Mouse (Mus musculus): ENCODE results near the gene Faiml. TPM values are rescaled to one million over a fixed set of nuclear protein-coding genes. Genes with fewer than 3 reads are reported as not detected.

The Faiml gene
- polyA plus RNA-seq (2015; fragmentation: Nextera tagmentation; extraction: Ambion mirVana) = not detected in 2 replicates

- Histone ChIP-seq H3K4me3 (no peak within 1 kb of the TSS), H3K9ac (no peak within 1 kb of the TSS), H3K36me3 (no peaks in the 10 kb centered on the region), H3K4me1 (no peaks in the 10 kb centered on the region), H3K9me3 (no peaks in the 10 kb centered on the region), H3K27me3 (no peaks in the 10 kb centered on the region), H3K4me2 (no peak within 1 kb of the TSS), H3K27ac (no peak within 1 kb of the TSS)
- 88% methylated on average over 14 of the region's 14 CpGs for WGBS
- no peak for ATAC-seq (ENCODE audit: insufficient number of reproducible peaks, low FRiP score, low TSS enrichment, low read depth)
These were observed at the start of gene Faiml for GRCm38 (mm10) chr9:99237139-99237538. Faiml (minus strand) TSS chr9:99237239.

DNA sequence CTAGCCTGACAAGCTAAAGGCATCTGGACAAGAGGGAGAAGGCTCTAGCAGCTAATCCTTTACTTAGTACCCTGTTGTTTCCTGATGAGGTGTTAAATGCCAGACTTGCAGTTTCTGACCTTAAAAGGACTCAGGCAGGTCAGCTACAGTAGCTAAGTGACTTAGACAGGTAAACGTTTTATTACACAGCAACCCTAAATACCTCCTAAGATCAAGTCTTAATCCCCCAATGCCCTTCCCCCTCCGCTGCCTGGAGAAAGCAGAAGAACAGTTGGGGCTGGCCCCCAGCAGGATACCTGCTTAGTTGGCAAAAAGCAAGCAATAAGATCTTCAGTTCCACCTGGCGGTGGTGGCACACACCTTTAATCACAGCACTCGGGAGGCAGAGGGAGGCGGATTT, 21.9 kb upstream of the Faiml start:
- no peak for ATAC-seq (ENCODE audit: insufficient number of reproducible peaks, low FRiP score, low TSS enrichment, low read depth)
- Histone ChIP-seq H3K36me3 (peaks cover 14% of the 10 kb centered on the region), H3K4me2 (no peak overlapping the region), H3K27me3 (no peaks in the 10 kb centered on the region), H3K27ac (no peak overlapping the region), H3K9me3 (no peaks in the 10 kb centered on the region), H3K4me1 (no peaks in the 10 kb centered on the region), H3K9ac (no peak overlapping the region), H3K4me3 (no peak overlapping the region)
- WGBS = 60% methylated on average over 5 of the region's 5 CpGs

- peaks cover 8% of the 10 kb centered on the region for H3K36me3 ChIP-seq
- no peak overlapping the region for H3K4me2 ChIP-seq
- no peak overlapping the region for H3K4me3 ChIP-seq
- no peak for ATAC-seq (ENCODE audit: insufficient number of reproducible peaks, low FRiP score, low TSS enrichment, low read depth)
- H3K4me1 ChIP-seq = no peaks in the 10 kb centered on the region
- no peak overlapping the region for H3K27ac ChIP-seq
- no peaks in the 10 kb centered on the region for H3K9me3 ChIP-seq
- H3K9ac ChIP-seq = no peak overlapping the region
- WGBS = 96% methylated on average over 3 of the region's 3 CpGs
- H3K27me3 ChIP-seq = no peaks in the 10 kb centered on the region
These were observed 19.8 kb upstream of the Faiml start for GRCm38 (mm10) chr9:99256821-99257220.

- Histone ChIP-seq H3K4me1 (no peaks in the 10 kb centered on the region), H3K4me3 (no peak overlapping the region), H3K4me2 (no peak overlapping the region), H3K9me3 (no peaks in the 10 kb centered on the region), H3K27me3 (no peaks in the 10 kb centered on the region), H3K9ac (no peak overlapping the region), H3K36me3 (peaks cover 8% of the 10 kb centered on the region), H3K27ac (no peak overlapping the region)
- WGBS = 88% methylated on average over 1 of the region's 1 CpGs
- ATAC-seq (ENCODE audit: insufficient number of reproducible peaks, low FRiP score, low TSS enrichment, low read depth) = no peak
These were observed 19.2 kb upstream of the Faiml start for GRCm38 (mm10) chr9:99256206-99256605.

DNA sequence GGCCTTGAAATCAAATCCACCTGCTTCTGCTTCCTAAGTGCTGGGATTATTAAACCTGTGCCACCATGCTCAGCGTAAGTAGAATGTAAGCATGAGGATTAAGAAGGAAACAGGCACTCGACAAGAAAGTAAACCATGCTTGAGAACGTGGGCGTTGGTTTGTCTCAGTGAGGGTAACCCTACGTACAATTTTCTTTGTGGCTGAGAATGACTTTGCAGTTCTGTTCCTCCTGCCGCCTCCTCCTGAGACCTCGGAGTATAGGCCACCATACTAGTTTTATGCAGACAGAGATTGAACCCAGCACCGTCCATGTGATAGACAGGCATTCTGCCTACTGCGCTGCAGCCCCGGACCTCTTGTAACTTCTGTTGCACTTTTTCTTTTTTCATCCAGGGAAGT, 16.8 kb upstream of the Faiml start:
- Histone ChIP-seq H3K9me3 (no peaks in the 10 kb centered on the region), H3K9ac (no peak overlapping the region)
- 86% methylated on average over 10 of the region's 10 CpGs for WGBS

DNA sequence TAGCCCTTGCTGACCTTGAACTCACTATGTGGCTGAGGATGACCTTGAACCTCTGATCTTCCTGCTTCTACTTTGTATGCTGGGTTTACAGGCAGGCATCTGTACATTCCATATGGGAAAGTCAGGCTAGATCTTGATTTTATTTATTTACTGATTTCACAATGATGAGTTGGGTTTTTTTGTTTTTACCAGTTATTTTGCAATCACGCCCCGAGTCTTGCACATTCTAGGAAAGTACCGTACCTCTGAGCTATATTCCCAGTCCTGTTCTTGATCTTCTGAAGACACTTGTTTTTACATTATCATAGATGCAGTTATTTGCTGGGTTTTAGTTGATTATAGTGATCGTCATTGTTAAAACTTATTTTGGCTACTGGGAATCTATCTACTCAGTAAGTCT, 11.9 kb upstream of the Faiml start:
- H3K4me1 ChIP-seq = peaks cover 4% of the 10 kb centered on the region; the same call in 1 of the 2 replicates
- H3K36me3 ChIP-seq = 0 out of 2 replicates have a peak, but pooled peaks cover 7% of the 10 kb centered on the region
- H3K4me3 ChIP-seq = no peak overlapping the region
- 97% methylated on average over 4 of the region's 4 CpGs for WGBS
- no peaks in the 10 kb centered on the region for H3K9me3 ChIP-seq
- no peaks in the 10 kb centered on the region for H3K27me3 ChIP-seq
- no peak overlapping the region for H3K9ac ChIP-seq
- no peak for ATAC-seq (ENCODE audit: insufficient number of reproducible peaks, low FRiP score, low TSS enrichment, low read depth)
- no peak overlapping the region for H3K4me2 ChIP-seq
- H3K27ac ChIP-seq = no peak overlapping the region

More for the DNA sequence above, 16.8 kb upstream of the Faiml start:
- Histone ChIP-seq H3K36me3 (peaks cover 11% of the 10 kb centered on the region), H3K4me3 (no peak overlapping the region), H3K4me2 (no peak overlapping the region), H3K27ac (no peak overlapping the region), H3K27me3 (no peaks in the 10 kb centered on the region), H3K4me1 (no peaks in the 10 kb centered on the region)
- ATAC-seq (ENCODE audit: insufficient number of reproducible peaks, low FRiP score, low TSS enrichment, low read depth) = no peak

DNA sequence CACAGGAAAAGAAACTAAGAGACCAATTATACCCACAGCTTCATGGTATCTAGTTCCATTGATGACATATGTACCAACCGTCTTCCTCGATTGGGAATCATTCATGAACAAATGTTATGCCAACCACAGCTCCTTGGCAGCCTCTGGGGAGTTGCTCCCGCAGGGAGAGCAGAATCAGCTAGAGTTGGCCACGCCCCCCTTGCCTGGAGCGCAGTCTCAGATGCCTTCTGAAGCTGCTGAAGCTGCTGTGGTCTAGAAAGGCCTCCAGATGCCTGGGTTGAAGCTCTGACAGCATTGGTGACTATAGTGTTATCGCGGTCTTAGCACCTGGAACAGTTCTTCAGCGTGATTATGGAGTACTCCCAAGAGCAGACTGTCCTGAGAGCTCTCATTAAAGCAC, 11.3 kb upstream of the Faiml start:
- Histone ChIP-seq H3K9me3 (no peaks in the 10 kb centered on the region), H3K27me3 (no peaks in the 10 kb centered on the region), H3K9ac (no peak overlapping the region), H3K36me3 (0 out of 2 replicates have a peak, but pooled peaks cover 7% of the 10 kb centered on the region), H3K4me1 (peaks cover 5% of the 10 kb centered on the region; the same call in 1 of the 2 replicates), H3K4me3 (no peak overlapping the region), H3K4me2 (no peak overlapping the region), H3K27ac (no peak overlapping the region)
- 54% methylated on average over 8 of the region's 8 CpGs for whole genome bisulfite sequencing
- ATAC-seq (ENCODE audit: insufficient number of reproducible peaks, low FRiP score, low TSS enrichment, low read depth) = no peak

GRCm38 (mm10) chr9:99243895-99244293, 6.9 kb upstream of the Faiml start:
- H3K36me3 ChIP-seq = 0 out of 2 replicates have a peak, but pooled peaks cover 4% of the 10 kb centered on the region
- no peaks in the 10 kb centered on the region for H3K27me3 ChIP-seq
- WGBS = 4% methylated on average over 10 of the region's 10 CpGs
- no peak overlapping the region for H3K27ac ChIP-seq
- peak overlapping the region; percentile 72; the same call in 1 of the 2 replicates for H3K9ac ChIP-seq
- ATAC-seq (ENCODE audit: insufficient number of reproducible peaks, low FRiP score, low TSS enrichment, low read depth) = no peak
- peak overlapping the region; percentile 89 for H3K4me3 ChIP-seq
- no peaks in the 10 kb centered on the region for H3K9me3 ChIP-seq
- peak overlapping the region; percentile 70 for H3K4me2 ChIP-seq
- peaks cover 12% of the 10 kb centered on the region for H3K4me1 ChIP-seq

GRCm38 (mm10) chr9:99243190-99243894, 6.3 kb upstream of the Faiml start, which contains the start of gene Cep70:
Cep70 (plus strand) TSS chr9:99243367.
- peak within 1 kb of the TSS; percentile 89 for H3K4me3 ChIP-seq
- H3K9me3 ChIP-seq = no peaks in the 10 kb centered on the region
- ATAC-seq (ENCODE audit: insufficient number of reproducible peaks, low FRiP score, low TSS enrichment, low read depth) = peak; percentile 94
- H3K27ac ChIP-seq = 0 out of 2 replicates have a peak within 1 kb of the TSS, but pooled peaks have one; percentile 38
- no peaks in the 10 kb centered on the region for H3K27me3 ChIP-seq
- 0 out of 2 replicates have a peak, but pooled peaks cover 4% of the 10 kb centered on the region for H3K36me3 ChIP-seq
- peaks cover 12% of the 10 kb centered on the region for H3K4me1 ChIP-seq
- WGBS = under 1% methylated on average over 66 of the region's 66 CpGs
- H3K9ac ChIP-seq = peak within 1 kb of the TSS; percentile 72
- peak within 1 kb of the TSS; percentile 70 for H3K4me2 ChIP-seq

GRCm38 (mm10) chr9:99242533-99243189, 5.6 kb upstream of the Faiml start:
- Histone ChIP-seq H3K27me3 (no peaks in the 10 kb centered on the region), H3K9me3 (no peaks in the 10 kb centered on the region), H3K4me2 (peak overlapping the region; percentile 70), H3K9ac (0 out of 2 replicates have a peak overlapping the region, but pooled peaks have one; percentile 39), H3K36me3 (0 out of 2 replicates have a peak, but pooled peaks cover under 1% of the 10 kb centered on the region), H3K4me3 (peak overlapping the region; percentile 89), H3K4me1 (peaks cover 12% of the 10 kb centered on the region), H3K27ac (no peak overlapping the region)
- WGBS = 6% methylated on average over 17 of the region's 17 CpGs
- peak; percentile 60 for ATAC-seq (ENCODE audit: insufficient number of reproducible peaks, low FRiP score, low TSS enrichment, low read depth)

DNA sequence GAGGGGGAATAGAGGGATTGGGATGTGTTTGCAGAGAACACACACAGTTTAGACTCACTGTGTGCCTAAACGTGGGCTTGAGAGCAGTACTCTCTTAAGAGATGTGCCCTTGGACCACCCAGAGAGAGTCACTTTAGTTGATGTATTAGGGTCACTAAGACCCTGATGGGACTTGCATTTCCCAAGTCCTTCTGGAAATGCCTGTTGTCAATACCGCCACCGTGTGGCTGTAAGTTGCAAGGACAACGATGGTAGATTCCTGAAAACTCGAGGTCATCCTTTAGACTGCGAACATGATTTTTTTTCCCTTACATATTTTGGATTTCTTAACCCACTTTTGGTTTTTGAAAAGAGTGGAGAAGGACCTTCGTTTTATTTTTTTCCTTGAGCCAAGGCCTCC, 5.0 kb upstream of the Faiml start:
- Histone ChIP-seq H3K36me3 (no peaks in the 10 kb centered on the region), H3K9me3 (no peaks in the 10 kb centered on the region), H3K4me2 (no peak overlapping the region), H3K4me1 (peaks cover 12% of the 10 kb centered on the region), H3K9ac (no peak overlapping the region), H3K4me3 (no peak overlapping the region), H3K27me3 (no peaks in the 10 kb centered on the region), H3K27ac (no peak overlapping the region)
- WGBS = 3% methylated on average over 7 of the region's 7 CpGs
- ATAC-seq (ENCODE audit: insufficient number of reproducible peaks, low FRiP score, low TSS enrichment, low read depth) = no peak

DNA sequence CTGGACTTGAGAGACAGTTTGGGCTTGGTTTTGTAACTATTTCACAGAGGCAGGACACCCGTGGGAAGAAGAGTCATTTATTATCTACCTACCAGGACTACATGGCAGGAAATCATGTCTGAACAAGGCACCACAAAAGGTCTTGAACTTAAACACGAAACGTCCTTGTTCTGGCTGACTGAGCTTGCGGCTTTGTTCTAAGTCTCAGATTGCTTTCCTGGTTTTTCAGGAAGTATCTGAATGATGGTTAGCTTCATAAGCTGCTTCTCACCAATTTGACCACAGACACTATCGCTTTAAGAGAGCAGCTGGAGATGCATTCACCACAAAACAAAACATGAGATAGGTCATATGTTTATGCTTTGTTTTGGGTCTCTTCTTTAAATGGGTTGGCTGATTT, 3.5 kb upstream of the Faiml start:
- Histone ChIP-seq H3K4me2 (no peak overlapping the region), H3K27me3 (no peaks in the 10 kb centered on the region), H3K9me3 (no peaks in the 10 kb centered on the region), H3K27ac (no peak overlapping the region), H3K4me3 (no peak overlapping the region), H3K9ac (no peak overlapping the region), H3K4me1 (peaks cover 12% of the 10 kb centered on the region), H3K36me3 (no peaks in the 10 kb centered on the region)
- no peak for ATAC-seq (ENCODE audit: insufficient number of reproducible peaks, low FRiP score, low TSS enrichment, low read depth)
- 73% methylated on average over 5 of the region's 5 CpGs for WGBS
